31 mouse cellular contexts compared by ENCODE assay signal in the genomic region with DNA sequence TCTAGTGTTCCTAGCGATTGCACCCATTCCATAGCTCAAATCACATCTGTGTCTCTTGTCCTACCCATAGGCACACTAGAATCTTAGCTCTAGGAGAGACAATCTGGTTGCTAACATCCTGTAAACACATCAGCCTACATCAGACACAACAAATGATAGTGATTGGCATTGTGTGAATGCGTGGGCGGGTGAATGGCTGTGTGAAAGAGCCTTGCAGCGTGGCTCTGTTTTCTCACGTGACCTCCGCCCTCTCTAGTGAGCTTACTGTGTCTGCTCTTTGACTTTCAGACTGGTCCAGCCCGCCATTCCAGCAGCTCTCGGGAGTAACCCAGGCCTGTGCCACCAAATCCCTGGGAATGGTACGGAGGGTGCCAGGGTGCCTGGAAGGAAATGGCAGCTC. TPM values are rescaled to one million over a fixed set of nuclear protein-coding genes. Genes with fewer than 3 reads are reported as not detected.
DNase-seq lines count a peak whose midpoint lies in the region; ATAC-seq lines count a peak whose summit lies in the region.
"Had no signal": no experiment of that assay in that cellular context is flagged by ENCODE, and none has a peak within 500 bp of the region (broad histone marks: within the 10 kb centered on the region; RNA-seq: fewer than 3 reads in every experiment).

No protein-coding gene starts in this region.

- no peaks in the 10 kb centered on the region for H3K36me3 ChIP-seq in limb, embryonic 11.5 days (ENCODE audit: control insufficient read depth, insufficient read depth, low read length)
- H3K36me3 ChIP-seq in limb, embryonic 10.5 days: peaks cover 70% of the 10 kb centered on the region

- peak overlapping the region; percentile 3; the same call in 1 of the 2 replicates for H3K9ac ChIP-seq in limb, embryonic 11.5 days (ENCODE audit: low read length)
- H3K9ac ChIP-seq: forebrain, embryonic 15.5 days; heart, embryonic 13.5 days; hindbrain, embryonic 14.5 days; intestine, embryonic 15.5 days had no signal

- no peaks in the 10 kb centered on the region for H3K27me3 ChIP-seq in limb, embryonic 11.5 days (ENCODE audit: control insufficient read depth, insufficient read depth, low read length)
- no peaks in the 10 kb centered on the region for H3K27me3 ChIP-seq in limb, embryonic 10.5 days (ENCODE audit: low read depth, poor library complexity, severe bottlenecking)
- H3K27me3 ChIP-seq: forebrain, embryonic 15.5 days; heart, embryonic 13.5 days; intestine, embryonic 15.5 days had no signal

- H3K4me2 ChIP-seq in limb, embryonic 11.5 days (ENCODE audit: low read depth, severe bottlenecking): no peak overlapping the region
- H3K4me2 ChIP-seq: forebrain, embryonic 15.5 days; heart, embryonic 13.5 days; hindbrain, embryonic 14.5 days; intestine, embryonic 15.5 days had no signal

- DNase-seq in limb, embryonic 11.5 days (ENCODE audit: low spot score): no peak
- no peak for DNase-seq in limb, embryonic 10.5 days (ENCODE audit: low spot score)
- DNase-seq in ZHBTc4 (ENCODE audit: low read depth, low spot score): peak; percentile 59
- DNase-seq in left cerebral cortex, adult 11 months (ENCODE audit: low spot score): no peak
- DNase-seq: adrenal gland, postnatal 10 days; adrenal gland, postnatal 36 days; cerebellum, adult 11 months; cerebellum, adult 2 months; cerebellum, adult 9-11 months; cerebellum, postnatal 36 days; gastrocnemius, postnatal 10 days; gastrocnemius, postnatal 36 days; heart, adult 2 months; heart, postnatal 14 days; heart, postnatal 4 days; kidney, adult 11 months had no signal

- H3K4me1 ChIP-seq in limb, embryonic 11.5 days (ENCODE audit: control insufficient read depth, insufficient read depth, low read length): no peaks in the 10 kb centered on the region
- H3K4me1 ChIP-seq in limb, embryonic 10.5 days: no peaks in the 10 kb centered on the region
- H3K4me1 ChIP-seq: forebrain, embryonic 10.5 days; forebrain, embryonic 15.5 days; intestine, embryonic 15.5 days had no signal

- no peak for ATAC-seq in limb, embryonic 11.5 days (ENCODE audit: insufficient number of reproducible peaks, low FRiP score, low TSS enrichment, low read depth)
- peak; percentile 48 for ATAC-seq in inflammation-experienced regulatory T-cells, adult 6 months
- ATAC-seq in frontal cortex, adult (ENCODE audit: low TSS enrichment): no peak
- ATAC-seq: forebrain, embryonic 15.5 days; hindbrain, postnatal 0 days; intestine, embryonic 15.5 days had no signal

- H3K4me3 ChIP-seq in limb, embryonic 11.5 days (ENCODE audit: low read depth, low read length): no peak overlapping the region
- no peak overlapping the region for H3K4me3 ChIP-seq in limb, embryonic 10.5 days
- H3K4me3 ChIP-seq: forebrain, embryonic 10.5 days; forebrain, embryonic 15.5 days; heart, adult 2 months; heart, embryonic 10.5 days; heart, embryonic 13.5 days; intestine, embryonic 15.5 days had no signal

- WGBS in limb, embryonic 11.5 days: 86% methylated on average over 9 of the region's 9 CpGs
- WGBS in limb, embryonic 10.5 days: 83% methylated on average over 9 of the region's 9 CpGs

- H3K27ac ChIP-seq in limb, embryonic 11.5 days (replicated peaks; ENCODE audit: low read depth, low read length): no peak overlapping the region
- H3K27ac ChIP-seq in limb, embryonic 10.5 days: no peak overlapping the region
- H3K27ac ChIP-seq: forebrain, embryonic 10.5 days; forebrain, embryonic 15.5 days; heart, adult 2 months; heart, embryonic 13.5 days; hindbrain, embryonic 14.5 days; hindbrain, postnatal 0 days; intestine, embryonic 15.5 days had no signal

- no peaks in the 10 kb centered on the region for H3K9me3 ChIP-seq in limb, embryonic 11.5 days (ENCODE audit: control insufficient read depth, low read length)
- H3K9me3 ChIP-seq in limb, embryonic 10.5 days (replicated peaks): no peaks in the 10 kb centered on the region
- H3K9me3 ChIP-seq: forebrain, embryonic 10.5 days; forebrain, embryonic 15.5 days; heart, embryonic 10.5 days; heart, embryonic 13.5 days; intestine, embryonic 15.5 days had no signal

RNA-seq across cellular contexts. Expression of a gene that starts 7.4 kb away (rescaled TPM):
- polyA plus RNA-seq in limb, embryonic 11.5 days (2014; fragmentation: Nextera tagmentation; extraction: Ambion mirVana): 14.3 and 14.9 TPM in 2 replicates
- 18.0 TPM in 2 replicates for polyA plus RNA-seq in limb, embryonic 10.5 days (2016; fragmentation: Nextera tagmentation; extraction: Ambion mirVana)
- 10 to 100 TPM in 1 of 3 experiments, 1 to 10 TPM in 2; 5.0 to 11.2 (median 5.6) TPM for polyA plus RNA-seq in inflammation-experienced regulatory T-cells, adult 6 months (2017; shearing (Covaris generic))

RNA-seq across cellular contexts. Expression of a gene that starts 14.9 kb away (rescaled TPM):
- polyA plus RNA-seq in limb, embryonic 11.5 days (2014; fragmentation: Nextera tagmentation; extraction: Ambion mirVana): 0.08 TPM in 1 of 2 replicates, not detected in the other
- polyA plus RNA-seq in limb, embryonic 10.5 days (2016; fragmentation: Nextera tagmentation; extraction: Ambion mirVana): not detected in 2 replicates
- polyA plus RNA-seq in inflammation-experienced regulatory T-cells, adult 6 months (2017; shearing (Covaris generic)): not detected
- polyA plus RNA-seq: C2C12; embryonic facial prominence, embryonic 14.5 days; forebrain, embryonic 10.5 days; heart, adult 2 months; hindbrain, embryonic 11.5 days; hindbrain, embryonic 14.5 days had no signal

RNA-seq across cellular contexts. Expression of a gene that starts 31.6 kb away (rescaled TPM):
- polyA plus RNA-seq in limb, embryonic 11.5 days (2014; fragmentation: Nextera tagmentation; extraction: Ambion mirVana): not detected in 2 replicates
- polyA plus RNA-seq in limb, embryonic 10.5 days (2016; fragmentation: Nextera tagmentation; extraction: Ambion mirVana): not detected in 2 replicates
- polyA plus RNA-seq in inflammation-experienced regulatory T-cells, adult 6 months (2017; shearing (Covaris generic)): not detected
- polyA plus RNA-seq: C2C12; cerebellum, adult 2 months; cortical plate, adult 2 months; embryonic facial prominence, embryonic 11.5 days; embryonic facial prominence, embryonic 14.5 days; forebrain, embryonic 10.5 days; forebrain, embryonic 15.5 days; heart, adult 2 months; heart, embryonic 10.5 days; heart, embryonic 13.5 days; heart, embryonic 16.5 days; hindbrain, embryonic 11.5 days; hindbrain, embryonic 14.5 days; hindbrain, postnatal 0 days; intestine, embryonic 15.5 days had no signal

RNA-seq across cellular contexts. Expression of a gene that starts 32.3 kb away (rescaled TPM):
- not detected in 2 replicates for polyA plus RNA-seq in limb, embryonic 11.5 days (2014; fragmentation: Nextera tagmentation; extraction: Ambion mirVana)
- polyA plus RNA-seq in limb, embryonic 10.5 days (2016; fragmentation: Nextera tagmentation; extraction: Ambion mirVana): not detected in 2 replicates
- polyA plus RNA-seq in inflammation-experienced regulatory T-cells, adult 6 months (2017; shearing (Covaris generic)): not detected
- polyA plus RNA-seq: C2C12; heart, embryonic 13.5 days had no signal

RNA-seq across cellular contexts. Expression of a gene that starts 36.8 kb away (rescaled TPM):
- not detected in 2 replicates for polyA plus RNA-seq in limb, embryonic 11.5 days (2014; fragmentation: Nextera tagmentation; extraction: Ambion mirVana)
- not detected in 2 replicates for polyA plus RNA-seq in limb, embryonic 10.5 days (2016; fragmentation: Nextera tagmentation; extraction: Ambion mirVana)
- polyA plus RNA-seq in inflammation-experienced regulatory T-cells, adult 6 months (2017; shearing (Covaris generic)): not detected
- polyA plus RNA-seq: C2C12; cerebellum, adult 2 months; cortical plate, adult 2 months; embryonic facial prominence, embryonic 11.5 days; embryonic facial prominence, embryonic 14.5 days; forebrain, embryonic 10.5 days; forebrain, embryonic 15.5 days; heart, adult 2 months; heart, embryonic 10.5 days; heart, embryonic 13.5 days; heart, embryonic 16.5 days; hindbrain, embryonic 11.5 days; hindbrain, embryonic 14.5 days; hindbrain, postnatal 0 days; intestine, embryonic 15.5 days had no signal
